Mouse (Mus musculus) lung, adult 18-20 months (tissue): ENCODE results near the gene Slc4a4.

ENCODE experiments used
- DNase-seq, 2 experiments: peaks; one replicate each; pipeline ENCODE4 v3.0.0; 2022; ENCODE audit warnings: mixed read lengths in 2 of 2

The Slc4a4 gene

DNA sequence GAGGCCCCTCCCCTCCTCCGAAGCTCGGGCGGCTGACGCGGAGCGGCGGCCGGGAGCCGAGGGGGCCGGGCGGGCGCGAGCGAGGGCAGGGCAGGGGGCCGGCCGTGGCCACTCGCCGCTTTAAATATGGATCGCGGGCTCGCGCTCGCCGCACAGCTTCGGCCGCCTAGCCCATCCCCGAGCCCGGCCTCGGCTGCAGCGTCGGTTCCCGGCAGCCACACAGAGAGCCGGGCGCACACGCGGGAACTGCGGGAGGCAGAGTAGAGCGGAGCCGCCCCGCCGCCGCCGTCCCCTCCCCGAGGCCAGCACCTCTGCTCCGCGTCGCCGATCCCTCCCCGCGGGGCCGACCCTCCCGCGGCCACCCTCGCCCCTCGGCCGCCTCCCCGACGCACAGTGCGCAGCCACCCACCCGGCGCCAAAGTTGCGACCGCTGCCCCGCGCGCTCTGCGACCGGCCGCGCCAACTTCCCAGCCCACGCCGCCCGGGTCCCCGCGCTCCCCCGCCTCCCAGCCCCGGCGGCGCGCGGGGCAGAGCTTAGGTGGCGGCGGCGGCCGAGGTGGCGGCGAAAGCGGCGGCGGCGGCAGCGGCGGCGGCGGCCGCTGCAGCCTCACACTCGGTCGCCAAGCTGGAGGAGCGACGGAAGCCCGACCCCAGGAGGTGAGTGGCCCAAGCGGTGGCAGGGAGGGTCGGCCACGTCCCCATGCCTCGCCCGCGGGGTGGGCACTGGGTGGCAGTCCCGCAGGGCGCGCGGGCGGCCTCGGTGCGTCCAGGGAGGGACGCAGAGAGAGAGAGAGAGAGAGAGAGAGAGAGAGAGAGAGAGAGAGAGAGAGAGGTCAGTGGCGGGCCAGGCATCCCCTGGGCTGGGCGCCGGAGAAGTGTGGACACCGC lies at the start of gene Slc4a4:
Gene Slc4a4 (plus strand): TSS at position 151 of the 888 bp plus-strand sequence.
- DNase-seq, result peak; percentile 53 to 58

DNA sequence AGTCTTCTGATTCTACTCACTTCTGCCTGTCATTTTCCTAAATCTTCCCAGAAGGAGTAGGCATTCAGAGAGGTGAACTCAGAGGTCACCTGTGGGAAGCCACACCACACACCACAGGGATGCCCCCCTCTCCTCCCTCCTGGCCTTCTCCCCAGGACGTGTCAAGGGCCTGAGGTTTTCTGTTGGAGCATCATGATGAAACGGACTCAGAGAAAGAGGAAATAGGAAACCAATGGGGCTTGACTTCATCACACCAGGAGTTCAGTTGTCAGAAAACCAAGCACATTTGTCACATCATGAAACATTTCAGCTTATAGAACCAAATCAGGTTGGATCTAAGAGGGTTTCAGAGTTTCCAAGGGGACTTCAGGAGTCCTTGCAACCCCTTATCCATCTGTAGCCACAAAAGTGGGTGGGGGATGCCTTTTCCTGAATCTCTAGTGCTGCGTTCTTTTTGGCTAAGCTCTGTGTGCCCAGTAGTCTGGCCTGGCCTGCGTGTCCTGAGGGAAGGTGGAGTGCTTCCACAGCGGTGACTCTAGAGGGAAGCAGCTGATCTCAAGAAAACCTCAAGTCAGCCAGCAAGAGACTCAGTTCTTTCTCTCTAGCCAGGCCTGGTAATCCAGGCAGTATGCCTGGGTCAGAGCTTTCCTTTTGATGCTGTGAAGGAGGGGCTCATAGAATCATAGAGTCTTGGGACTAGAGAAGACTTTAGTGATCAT lies 46.4 kb upstream of the Slc4a4 start:
- no peak for DNase-seq

DNA sequence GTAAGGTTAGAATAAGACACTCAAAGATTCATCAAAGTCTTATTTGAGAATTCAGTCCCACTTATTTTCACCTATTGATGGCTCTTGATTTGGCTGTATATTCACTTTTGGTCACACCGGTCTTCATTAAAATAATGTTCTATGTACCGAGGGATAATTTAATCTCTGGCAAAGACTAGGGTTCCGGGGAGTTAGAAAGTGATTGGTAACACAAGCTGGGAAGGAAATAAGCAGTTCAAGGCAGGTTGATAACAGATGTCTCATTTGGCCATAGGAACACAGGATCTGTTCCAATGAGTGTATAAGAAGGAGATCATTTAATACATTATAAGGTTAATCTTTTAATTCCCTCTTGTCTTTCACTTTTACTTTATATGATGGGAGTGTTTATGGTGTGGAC lies 29.3 kb upstream of the Slc4a4 start:
- DNase-seq, result no peak

DNA sequence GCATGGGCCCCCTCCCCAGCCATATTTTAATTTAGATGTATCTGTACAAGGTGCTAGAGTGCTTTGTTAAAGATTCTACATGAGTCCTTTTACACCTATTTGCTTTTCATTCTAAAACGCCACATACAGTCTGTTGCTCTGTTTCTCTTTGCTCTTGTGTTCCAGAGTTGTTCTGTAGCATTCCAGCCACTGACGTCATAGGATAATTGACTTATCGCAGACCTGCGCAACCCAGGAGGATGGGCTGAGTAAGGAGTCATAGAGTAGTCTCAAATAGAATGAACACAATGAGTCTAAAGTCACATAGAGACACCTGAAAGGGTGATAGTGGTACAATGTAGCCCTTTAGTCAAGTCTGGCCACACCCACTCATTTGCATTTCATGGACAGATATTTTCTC lies 28.8 kb upstream of the Slc4a4 start:
- peak in 1 of 2 experiments; percentile 20 for DNase-seq

DNA sequence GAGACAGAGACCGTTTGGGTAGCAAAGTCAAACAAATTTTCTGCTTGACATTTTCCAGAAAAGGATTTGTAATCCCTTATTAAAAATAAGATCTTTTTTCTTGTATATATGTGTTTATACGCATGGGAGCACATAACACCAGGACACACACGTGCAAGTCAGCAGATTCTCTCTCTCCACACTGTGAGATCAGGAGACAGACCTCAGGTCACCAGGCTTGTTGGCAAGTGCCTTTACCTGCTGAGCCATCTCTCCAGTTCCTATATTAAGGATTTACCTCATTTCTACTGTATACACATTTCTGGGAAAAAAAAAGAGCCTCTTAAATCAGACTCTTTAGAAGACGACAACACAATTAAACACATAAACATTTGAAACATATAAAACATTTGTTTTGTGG lies 28.4 kb upstream of the Slc4a4 start:
- DNase-seq, result no peak

DNA sequence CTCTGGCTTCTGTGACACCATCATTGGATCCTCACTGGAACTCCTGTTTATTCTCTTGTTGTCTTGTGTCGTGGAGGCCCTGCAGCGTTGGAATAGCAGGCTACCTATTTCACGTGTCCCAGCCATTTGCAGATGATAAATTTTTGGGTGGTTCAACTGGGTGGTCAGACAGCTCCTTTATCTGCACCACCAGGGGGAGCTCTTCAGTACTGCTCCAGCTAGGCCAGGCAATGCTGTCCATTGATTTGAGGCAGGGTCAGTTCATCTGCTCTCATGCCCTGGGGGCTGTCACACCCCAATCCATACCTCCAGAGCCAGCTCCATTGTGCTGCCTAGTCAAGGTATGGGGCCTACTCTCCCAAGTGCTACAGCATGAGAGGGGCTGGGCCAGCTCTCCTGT lies 24.5 kb upstream of the Slc4a4 start:
- peak in 1 of 2 experiments; percentile 8 for DNase-seq

DNA sequence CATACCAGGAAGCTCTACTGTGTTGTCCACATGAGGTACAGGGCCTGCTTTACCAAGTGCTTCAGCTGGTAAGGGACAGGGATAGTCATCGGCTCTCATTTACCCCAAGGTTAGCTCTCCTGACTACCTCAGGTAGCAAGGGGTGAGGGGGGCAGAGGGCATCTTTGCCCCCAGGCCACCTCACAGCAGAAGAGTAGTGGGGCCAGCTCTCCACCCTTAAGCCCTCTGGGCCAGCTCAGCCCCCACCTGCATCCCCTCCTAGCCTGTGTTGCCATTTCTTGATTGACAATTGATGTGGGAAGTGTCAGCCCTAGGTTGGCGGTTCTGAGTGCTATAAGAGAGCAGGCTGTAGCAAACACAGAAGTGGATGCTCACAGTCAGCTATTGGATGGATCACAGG lies 23.8 kb upstream of the Slc4a4 start:
- DNase-seq, result no peak

DNA sequence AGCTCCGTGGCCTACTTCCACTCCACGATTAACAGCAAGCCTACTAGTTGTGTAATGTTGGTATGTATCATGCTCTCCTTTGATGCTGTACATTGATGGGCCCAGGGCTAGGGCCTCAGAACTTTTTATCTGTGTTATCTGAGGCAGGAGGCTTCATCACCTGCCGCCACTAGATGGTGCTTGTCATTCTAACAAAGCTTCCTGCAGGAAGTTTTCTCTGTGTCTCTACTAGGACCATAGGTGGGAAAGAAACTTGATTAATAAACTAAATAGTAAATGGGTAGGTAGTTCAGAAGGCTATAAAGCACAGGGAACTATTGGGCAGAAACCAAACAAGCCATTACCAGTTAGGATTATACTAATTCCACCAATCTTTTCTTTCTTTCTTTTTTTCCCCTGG lies 2.5 kb upstream of the Slc4a4 start:
- peak; percentile 20 to 36 for DNase-seq

DNA sequence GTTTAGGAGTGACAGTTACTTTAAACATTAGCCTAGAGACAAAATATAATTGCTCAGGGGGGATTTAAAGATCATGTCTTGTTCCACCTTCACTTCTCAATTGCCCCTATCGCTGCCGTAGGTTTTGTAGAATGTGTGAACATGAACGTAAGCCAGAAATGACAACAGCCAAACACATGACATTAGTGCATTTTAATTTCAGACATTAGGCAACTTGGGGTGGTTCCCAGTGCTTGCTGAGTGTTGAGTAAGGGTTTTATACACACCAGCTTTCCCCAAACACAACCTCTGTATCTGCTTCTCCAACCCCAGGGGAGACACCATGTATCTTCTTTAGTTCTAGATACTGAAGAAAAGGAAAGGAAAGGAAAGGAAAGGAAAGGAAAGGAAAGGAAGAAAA lies 1.1 kb upstream of the Slc4a4 start:
- DNase-seq, result peak in 1 of 2 experiments; percentile 12

DNA sequence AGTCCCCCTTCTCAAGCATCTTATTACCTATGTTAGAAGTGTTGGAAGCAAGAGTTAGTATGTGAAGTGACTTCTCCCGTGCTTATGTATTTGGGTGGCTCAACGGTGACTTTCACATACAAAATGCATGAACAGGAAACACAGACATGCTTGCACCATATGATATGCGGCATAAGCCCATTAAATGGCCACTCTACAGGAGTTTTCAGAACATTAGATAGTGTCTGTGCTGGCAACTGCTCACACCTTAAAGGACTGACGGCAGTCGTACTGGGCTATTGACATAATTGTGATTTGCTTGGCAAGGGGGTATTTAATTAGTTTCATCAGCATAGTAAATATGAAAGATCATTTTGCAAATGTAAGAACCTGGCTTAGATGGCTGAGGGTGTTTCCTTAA lies 674 bp upstream of the Slc4a4 start:
- no peak for DNase-seq

DNA sequence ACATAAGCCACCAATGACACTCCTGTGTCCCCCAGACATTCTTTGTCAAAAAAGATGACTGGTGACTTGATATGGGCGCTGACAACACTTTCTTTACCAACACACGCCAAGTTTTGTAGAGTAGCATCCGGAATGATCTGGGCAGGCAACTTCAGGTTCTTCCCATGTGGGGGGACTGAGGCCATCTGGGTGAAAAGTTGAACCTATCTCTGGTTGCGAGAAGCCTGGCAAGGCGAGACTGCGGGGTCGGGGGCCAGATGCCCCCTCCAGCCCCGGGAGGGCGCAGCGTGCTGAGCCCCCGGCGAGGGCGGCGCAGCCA lies 310 bp upstream of the Slc4a4 start:
- DNase-seq, result no peak

DNA sequence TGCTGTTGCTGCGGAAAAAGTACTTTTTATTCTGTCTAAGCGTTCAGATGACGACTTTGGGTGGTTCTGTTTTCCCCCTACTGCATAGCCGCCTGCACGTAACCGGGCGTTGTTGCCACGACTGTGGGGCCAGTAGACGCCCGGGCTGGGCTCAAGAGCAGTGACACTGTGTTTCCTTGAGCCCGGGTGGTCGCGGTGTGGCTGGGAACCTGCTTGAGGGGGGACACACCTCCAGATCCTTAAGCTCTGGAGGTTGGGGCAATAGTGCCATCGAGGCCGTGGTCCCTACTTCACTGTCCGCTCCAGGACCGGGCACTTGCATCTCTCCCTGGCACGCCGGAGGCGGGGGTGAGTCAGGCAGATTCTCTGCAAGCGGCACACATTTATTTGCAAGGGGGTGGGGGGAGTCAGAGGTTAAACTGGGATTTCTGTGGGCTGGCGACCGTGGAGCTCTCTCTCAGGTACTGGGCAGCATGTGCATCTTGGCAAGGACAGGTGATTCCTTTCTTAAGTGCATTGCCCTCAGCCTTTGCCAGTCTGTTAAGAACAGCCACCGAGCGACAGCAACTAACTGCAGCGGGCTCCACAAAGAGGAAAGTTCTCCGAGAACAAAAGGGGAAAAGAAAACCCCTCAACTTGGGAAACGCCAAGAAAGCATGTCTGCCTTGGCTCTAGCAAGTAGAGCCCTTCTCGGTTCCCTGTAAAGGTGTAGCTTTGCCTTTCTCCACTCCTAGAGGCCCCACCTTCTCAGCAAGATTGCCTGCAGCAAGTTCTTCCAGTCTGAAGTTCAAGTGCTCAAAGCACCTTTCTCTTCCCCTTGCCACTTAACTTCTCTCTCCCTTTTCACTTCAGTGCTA lies 1.2 kb downstream of the Slc4a4 start:
- DNase-seq, result peak; percentile 20 to 39

DNA sequence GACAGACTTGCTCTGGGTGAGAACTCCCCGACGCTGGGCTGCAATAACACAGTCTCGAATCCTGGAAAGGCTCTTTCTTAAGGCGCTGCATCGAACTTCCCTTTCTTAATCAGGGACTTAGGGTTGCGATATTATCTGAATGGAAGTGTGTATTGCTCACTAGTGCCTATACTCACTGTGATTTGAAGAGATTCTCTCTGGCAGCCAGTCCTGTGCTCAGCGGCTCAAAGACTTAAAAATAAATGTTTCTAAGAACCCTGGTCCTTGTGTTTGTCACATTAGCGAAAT lies 1.7 kb downstream of the Slc4a4 start:
- no peak for DNase-seq

DNA sequence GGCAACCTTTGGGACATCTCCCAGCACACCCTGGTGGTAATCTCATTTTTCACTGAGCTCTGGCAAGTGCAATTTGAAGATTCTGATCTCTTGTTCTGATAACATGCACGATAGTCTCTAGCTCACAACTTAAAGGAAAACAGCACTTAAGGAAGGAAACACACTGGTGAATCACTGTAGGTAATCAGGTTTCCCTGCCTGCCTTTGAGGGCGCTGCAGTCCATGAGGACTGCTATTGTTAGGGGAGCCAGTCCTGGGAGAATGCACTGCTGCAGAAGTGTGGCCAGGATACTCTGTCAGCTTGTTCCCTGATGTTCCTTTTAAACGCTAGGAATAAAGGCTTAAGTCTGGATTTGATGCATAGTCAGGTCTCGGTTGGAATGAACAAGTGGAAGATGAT lies 2.7 kb downstream of the Slc4a4 start:
- DNase-seq, result no peak

DNA sequence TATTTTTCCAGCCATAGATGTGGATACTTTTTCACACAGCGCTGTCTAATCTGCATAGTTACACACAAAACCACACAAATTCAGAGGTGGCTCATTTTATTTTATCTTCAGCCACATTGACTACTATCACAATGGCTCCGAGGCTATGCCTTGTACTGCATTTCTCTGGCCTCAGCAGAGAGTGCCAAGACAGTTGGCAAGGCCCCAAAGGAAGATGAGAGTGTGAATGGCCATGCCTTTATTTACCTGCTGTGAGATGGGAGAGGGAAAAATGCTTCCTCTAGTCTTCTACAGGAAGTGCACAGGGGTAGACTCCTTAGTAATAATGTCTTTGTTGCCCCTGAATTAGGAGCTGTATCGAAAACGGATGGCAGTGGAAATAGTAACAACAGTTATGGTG lies 3.5 kb downstream of the Slc4a4 start:
- no peak for DNase-seq

DNA sequence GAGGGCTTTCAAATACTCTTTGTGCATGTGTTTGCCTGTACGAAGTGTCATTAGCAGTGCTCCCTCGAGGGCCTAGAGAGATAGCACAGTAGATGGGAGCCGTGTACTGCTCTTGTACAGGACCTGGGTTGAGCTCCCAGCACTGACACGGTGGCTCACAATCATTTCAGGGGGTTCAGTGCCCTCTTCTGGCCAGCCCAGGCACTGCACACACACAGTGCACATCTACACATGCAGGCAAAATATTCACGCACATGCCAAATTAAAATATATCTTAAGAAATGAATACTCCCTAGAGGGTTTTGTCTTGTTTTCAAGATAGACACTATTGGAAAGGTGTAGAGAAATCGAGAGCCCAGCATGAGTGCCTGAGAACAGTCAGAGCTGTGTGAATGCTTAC lies 10.0 kb downstream of the Slc4a4 start:
- no peak for DNase-seq

DNA sequence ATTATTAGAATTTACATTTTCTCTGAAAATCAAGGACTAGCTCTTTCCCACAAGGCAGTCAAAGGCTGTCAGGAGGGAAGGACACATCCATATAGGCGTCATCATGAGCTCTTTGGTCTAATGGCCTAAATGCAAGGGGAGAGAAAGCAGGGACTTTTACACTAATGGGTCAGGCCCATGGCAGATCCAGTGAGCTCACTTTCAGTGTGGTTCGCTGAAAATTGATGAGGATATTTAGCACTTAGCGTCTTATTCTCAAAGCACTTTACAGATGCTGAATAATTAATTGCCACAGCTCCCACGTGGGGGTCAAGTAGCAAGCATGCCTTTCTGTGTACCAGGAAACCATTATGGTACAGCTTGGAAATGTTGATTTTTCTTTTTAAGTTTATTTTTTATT lies 16.5 kb downstream of the Slc4a4 start:
- no peak for DNase-seq

DNA sequence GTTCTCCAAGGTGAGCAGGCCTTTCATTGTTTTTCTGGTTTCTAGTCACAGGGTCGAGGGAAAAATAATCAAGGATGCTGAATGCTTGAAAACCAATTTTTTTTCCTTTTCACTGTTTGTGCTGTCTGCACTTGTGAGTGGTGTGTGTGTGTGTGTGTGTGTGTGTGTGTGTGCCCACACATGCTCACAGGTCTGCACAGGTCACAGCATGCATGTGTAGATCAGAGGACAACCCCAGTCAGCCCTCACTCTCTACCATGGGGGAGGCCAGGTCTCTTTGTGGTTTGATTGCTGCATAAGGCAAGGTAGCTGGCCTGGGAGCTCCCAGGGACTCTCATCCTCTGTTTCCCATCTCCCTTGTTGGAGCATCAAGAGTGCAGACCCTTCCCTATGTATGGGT lies 16.9 kb downstream of the Slc4a4 start:
- no peak for DNase-seq

DNA sequence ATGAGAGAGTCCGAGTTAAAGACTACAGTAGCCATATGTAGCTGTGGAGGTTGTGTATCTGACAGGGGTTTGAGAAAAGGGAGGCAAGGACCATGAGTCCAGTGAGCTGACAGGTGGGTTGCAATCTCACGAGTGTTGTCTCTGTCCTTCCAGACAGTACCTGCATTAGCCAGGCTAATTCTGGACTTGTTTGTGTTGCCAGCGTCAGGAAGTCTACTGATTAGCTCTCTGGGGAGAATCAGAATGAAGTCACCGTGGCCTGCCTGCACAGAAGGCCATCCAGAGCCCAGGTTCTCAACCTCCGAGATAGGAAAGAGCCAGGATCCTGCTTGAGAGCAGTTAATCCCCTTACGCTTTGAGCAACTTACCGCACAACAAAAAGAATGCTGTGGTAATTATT lies 18.2 kb downstream of the Slc4a4 start:
- no peak for DNase-seq

DNA sequence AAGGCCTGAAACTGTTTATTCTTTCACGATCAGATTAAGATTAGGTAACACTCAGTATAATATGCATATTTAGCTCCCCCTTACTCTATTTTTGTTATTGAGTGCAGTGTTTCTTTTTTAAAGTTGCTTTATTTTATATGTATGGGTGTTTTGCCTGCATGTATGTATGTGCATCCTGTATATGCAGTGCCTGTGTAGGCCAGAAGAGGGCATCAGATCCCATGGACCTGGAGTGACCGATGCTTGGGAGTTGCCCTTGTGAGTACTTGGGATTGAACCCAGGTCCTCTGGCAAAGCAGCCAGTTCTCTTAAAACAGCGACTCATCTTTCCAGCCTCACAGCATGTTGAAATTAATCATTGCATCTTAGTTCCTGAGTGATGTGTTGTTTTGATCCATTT lies 21.0 kb downstream of the Slc4a4 start:
- no peak for DNase-seq

DNA sequence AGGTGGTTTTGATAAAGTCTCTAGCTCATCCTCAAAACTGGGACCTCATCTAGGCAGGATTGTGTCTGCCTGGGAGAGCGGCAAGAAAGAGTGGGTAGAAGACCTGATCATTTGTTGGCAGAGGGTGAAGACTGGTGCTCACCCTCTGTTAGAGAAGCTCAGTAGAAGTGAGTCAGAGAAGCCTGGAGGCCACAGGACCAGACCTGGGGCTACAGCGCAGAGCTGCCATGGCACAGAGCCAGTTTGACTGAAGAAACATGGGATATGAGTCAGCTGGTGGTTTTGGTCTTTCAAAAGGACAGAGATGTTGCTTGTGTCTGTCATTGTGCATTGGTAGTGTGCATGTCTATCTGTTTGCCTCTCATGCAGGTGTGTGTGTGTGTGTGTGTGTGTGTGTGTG lies 26.0 kb downstream of the Slc4a4 start:
- DNase-seq, result peak; percentile 12 to 24

DNA sequence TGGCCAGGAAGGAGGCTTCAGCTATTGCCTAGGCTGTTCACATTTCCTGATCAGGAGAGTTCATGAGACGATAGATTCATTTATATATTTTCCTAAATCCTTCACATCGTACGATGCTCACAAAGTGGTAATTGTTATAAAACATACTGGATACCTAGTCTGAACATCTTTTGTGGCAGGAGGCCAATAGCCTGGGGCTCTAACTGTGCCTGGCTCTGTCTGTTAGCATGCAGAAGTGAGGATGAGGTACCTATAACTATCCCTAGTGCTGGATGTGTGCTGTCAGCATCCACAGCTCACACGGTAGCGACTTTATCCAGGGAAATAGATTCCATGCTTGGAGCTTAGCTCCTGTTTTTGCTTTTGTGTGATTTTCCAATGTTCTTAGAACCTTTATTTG lies 28.5 kb downstream of the Slc4a4 start:
- no peak for DNase-seq

DNA sequence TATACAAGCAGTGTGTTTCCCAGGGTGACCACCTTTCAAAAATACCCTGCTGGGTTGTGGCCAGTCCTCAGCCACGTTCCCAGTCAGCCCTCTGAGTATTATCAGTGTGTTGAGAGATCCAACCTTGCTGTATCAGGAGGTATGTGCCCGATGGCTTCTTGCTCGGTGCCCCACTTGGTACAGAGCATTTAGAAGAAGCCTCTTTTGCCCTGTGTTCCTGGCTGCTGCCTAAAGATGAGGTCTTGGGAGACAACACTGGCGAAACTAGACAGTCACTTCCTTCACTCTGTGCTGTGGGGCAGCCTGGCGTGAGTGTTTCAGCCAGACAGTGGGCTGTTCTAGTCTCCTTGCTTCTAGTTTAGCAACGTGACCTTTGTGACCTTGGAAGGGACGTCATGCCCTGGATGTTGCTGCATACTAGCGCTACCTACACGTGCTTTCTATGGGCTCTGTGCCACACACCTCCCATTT lies 29.9 kb downstream of the Slc4a4 start:
- no peak for DNase-seq

DNA sequence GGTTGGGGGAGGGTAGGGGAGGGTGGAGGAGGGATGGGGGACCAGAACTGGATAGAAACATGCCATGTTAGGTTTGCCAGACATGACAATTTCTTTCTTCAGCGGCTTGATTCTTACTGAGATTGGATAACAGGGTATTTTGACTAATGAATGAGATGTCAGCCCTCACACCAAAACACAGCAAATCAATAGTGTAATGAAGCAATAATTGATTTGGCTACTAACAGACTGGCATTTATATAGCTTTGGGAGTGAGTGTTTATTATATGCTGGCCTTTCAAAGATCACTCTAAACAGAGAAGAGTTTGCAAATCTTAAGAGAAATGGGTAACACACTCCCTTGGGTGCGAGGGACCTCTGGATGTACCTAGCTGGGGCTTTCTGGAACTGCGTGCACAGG lies 30.6 kb downstream of the Slc4a4 start:
- DNase-seq, result no peak
